Mouse (Mus musculus): ENCODE results near the gene Samm50.
A peak's percentile ranks its signal among the peaks of the same experiment; 100 is the strongest.
"Not testable (repeated sequence)": the region's sequence is repeated elsewhere in the genome, so short reads cannot be mapped to it uniquely, and the experiment has no call there.

The Samm50 gene

GRCm38 (mm10) chr15:84192058-84192791 lies at the start of gene Samm50:
TSS of gene Samm50 (plus strand) at chr15:84192241.
- DNase-seq (ENCODE audit: low read depth, low spot score): peak; percentile 88

GRCm38 (mm10) chr15:84156158-84156557 lies 35.9 kb upstream of the Samm50 start:
- no peak for DNase-seq (ENCODE audit: low read depth, low spot score)

DNA sequence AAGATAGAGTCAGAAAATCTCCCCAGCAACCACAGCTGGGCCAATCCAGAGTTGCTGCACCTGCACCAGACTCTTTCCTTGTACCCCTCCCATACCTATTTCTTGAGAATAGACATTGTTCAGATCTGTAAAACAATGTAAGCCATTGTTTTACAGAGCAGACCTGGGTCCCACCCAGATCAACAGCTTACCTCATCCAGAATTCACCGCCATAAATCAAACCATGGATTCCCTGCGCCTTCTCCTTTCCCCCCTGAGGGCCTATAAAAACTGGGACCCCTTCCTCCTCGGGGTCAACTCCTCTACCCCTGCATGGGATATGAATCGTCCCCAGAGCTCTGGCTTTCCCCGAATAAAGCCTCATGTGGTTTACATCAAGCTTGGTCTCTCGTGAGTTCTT lies 34.5 kb upstream of the Samm50 start:
- DNase-seq (ENCODE audit: low read depth, low spot score): not testable (repeated sequence)

GRCm38 (mm10) chr15:84161871-84162270 lies 30.2 kb upstream of the Samm50 start:
- DNase-seq (ENCODE audit: low read depth, low spot score): no peak

GRCm38 (mm10) chr15:84166818-84167217 lies 25.2 kb upstream of the Samm50 start:
- no peak for DNase-seq (ENCODE audit: low read depth, low spot score)

- DNase-seq (ENCODE audit: low read depth, low spot score): peak; percentile 95
These were observed 24.4 kb upstream of the Samm50 start, which contains the start of gene Pnpla3 for GRCm38 (mm10) chr15:84167600-84167999. TSS of gene Pnpla3 (plus strand) at chr15:84167837.

DNA sequence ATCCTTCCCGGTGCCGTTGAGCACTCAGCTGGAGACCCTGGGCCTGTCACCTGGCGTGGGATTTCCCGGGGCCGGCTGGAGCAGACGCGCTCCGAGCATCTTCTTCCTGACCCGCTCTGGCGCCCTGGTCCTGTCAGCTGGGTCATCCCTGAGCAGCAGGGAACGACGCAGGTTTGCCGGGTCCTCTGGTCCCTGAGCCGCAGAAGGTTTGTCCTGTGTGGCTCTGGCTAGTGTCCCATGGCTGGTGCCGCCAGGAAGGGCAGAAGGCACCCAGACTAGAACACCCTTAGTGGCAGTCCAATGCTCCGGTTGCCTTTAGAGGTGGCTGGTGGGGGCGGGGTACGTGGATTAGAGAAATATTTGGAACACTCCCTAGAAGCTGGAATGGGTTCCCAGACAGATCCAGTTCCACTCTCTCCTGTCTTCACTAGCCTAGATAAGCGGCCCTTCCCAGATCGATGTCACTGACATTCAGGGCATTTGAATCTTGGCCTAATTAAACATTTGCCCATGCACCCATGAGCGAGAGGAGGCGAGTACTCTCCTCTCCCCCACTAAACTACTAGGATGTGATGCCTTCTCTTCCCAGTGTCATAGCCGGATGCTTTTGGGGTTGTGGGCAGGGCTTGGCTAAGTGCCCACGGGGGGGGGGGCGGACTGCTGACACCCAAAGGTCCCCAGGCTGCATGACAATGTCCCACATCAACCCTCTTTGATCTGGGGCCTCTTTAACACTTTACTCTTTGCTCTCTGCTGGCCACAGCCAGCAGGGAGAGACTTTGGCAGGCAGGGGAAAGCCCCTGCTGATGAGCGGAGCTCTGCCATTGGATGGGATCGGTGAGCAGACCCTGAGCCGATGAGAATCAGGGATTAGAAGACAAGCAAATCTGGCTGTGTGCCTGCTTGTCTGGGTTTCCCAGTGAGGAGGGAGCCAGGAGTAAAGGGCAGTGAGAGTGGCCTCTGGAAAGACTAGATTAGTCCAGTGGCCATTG lies 23.6 kb upstream of the Samm50 start:
- DNase-seq (ENCODE audit: low read depth, low spot score): peak; percentile 84

DNA sequence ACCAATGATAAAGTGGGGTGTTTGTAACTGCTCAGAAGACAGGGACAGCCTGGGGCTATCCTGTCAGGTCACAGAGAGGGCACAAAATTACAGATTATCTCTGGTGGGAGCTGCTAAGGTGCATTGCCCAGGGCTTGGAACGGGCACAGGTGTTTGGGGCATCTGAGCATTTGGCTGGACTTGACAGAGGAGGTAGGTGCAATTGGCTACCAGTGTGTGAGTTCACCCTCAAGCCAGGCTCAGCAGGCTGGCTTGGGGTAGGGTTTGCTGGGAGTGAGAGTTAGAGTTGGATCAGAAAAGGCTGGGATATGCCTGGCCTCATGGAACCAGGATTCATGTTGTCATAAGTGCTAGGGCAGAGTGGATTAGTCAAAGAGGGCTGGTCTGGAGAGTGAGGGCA lies 22.5 kb upstream of the Samm50 start:
- no peak for DNase-seq (ENCODE audit: low read depth, low spot score)

DNA sequence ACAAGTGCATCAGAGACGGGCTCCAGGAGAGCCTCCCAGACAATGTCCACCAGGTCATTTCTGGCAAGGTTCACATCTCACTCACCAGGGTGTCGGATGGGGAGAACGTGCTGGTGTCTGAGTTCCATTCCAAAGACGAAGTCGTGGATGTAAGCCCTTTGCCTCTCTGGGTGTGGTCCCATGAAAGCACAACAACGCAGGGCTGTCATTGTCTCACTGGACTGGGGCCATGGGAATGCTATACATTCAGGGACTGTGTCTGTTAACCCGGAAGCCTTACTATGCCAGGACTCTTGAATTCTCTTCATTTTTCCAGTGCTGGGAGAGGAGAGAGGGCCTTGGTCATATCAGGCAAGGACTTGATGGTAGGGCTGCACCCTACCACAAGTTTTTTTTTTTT lies 20.9 kb upstream of the Samm50 start:
- DNase-seq (ENCODE audit: low read depth, low spot score): no peak

DNA sequence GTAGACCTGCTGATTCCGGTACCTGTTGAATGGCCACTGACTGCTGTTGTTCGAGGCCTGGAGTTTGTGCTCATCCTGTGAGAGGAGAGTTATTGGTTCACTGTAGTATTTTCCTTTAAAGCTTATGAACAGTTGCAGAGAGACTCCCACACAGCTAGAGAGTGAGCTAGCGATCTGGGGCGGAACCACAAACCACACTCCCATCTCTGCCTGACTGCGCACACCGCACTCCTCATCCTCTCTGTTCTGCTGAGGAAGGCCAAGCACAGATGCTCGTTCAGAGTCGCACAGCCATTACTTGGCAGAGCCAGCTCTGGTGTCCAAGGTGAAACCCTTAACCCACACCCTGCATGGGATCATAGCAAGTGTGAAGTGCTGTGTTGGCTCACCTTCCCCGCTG lies 13.3 kb upstream of the Samm50 start:
- no peak for DNase-seq (ENCODE audit: low read depth, low spot score)

DNA sequence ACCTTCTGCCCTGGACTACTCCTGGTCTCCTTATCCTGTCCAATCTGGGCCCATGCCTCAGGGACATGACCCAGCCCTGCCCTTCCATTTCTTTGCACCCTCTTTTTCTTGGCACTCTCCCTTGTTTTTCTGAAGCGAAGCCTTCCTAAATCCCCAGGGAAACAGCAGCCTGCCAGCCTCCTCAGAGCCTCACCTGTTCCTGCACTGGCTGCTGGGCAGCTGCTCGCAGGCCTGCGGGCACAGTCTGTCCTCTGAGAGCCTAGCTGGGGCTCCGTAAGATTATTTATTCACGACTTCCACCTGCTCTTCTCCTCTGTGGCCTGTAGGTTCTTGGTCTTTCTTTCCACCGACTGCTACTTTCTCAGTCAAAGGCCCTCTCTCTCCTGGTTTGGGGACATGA lies 10.0 kb upstream of the Samm50 start:
- DNase-seq (ENCODE audit: low read depth, low spot score): no peak

DNA sequence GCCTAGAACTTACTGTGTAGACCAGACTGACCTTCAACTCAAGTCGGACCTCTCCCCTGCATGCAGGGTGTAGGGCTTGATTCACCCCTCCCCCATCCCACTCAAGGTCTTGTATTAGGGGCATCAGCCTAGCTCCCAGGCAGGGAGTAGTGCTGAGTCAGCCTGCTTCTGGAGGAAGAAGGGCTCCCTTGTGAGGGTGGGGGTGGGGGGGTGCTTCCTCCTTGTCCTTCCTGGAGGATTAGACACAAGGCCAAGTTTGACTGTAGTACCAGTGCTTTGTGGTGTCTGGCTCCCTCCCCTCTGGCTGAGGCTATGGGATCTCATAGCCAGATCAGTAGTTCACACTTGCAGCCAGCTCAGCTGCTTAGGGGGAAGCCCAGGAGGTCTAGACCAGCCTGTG lies 8.1 kb upstream of the Samm50 start:
- DNase-seq (ENCODE audit: low read depth, low spot score): no peak

DNA sequence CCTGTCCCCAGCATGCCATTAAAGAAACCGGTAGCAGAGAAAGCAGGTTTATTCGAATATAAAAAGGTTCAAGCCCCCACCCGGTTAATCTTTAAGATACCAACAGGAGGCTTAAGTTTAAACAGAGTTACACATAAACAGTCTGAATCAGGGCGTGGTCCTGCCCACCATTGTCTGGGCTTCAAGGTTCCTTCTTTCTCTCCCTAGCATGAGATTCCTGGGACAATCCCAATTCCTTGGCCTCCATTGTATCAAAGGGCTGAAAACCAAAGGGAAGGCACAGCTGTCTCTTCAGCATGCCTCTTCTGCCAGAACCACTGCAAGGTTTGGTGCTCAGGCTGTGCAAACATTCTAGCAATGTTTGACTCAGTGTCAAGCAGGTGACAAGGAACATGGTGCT lies 5.8 kb upstream of the Samm50 start:
- DNase-seq (ENCODE audit: low read depth, low spot score): no peak

GRCm38 (mm10) chr15:84188887-84189530 lies 3.0 kb upstream of the Samm50 start:
- DNase-seq (ENCODE audit: low read depth, low spot score): no peak

- no peak for DNase-seq (ENCODE audit: low read depth, low spot score)
These were observed 2.2 kb upstream of the Samm50 start for GRCm38 (mm10) chr15:84189881-84190280.

- DNase-seq (ENCODE audit: low read depth, low spot score): no peak
These were observed 350 bp upstream of the Samm50 start for GRCm38 (mm10) chr15:84191724-84192057.

DNA sequence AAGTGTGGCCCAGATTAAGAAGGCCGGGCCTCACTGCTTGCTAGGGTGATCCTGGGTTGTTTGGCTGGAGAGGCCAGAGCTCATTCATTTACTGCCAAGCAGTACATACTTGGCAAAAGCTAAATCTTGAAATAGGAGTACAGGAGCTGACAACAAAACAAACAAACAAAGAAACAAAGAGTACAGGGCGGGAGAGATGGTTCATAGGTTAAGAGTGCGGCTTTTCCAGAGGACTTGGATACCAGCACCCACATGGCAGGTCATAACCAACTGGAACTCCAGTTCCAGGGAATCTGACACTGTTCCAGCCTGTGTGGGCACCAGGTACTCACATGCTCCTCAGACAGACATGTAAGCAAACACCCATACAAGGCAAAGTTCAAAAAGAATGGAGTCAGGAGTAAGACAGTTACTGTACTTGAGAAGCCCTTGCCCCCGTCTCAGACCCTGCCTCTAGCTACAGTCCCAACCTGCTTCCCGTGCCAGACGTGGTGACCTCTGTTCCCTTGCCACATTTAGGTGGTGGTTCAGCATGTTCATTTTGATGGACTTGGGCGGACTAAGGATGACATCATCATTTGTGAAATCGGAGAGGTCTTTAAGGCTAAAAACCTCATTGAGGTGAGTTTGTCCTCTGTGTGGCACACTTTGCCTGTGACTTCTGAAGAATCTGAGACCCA lies 4.6 kb downstream of the Samm50 start:
- DNase-seq (ENCODE audit: low read depth, low spot score): no peak

DNA sequence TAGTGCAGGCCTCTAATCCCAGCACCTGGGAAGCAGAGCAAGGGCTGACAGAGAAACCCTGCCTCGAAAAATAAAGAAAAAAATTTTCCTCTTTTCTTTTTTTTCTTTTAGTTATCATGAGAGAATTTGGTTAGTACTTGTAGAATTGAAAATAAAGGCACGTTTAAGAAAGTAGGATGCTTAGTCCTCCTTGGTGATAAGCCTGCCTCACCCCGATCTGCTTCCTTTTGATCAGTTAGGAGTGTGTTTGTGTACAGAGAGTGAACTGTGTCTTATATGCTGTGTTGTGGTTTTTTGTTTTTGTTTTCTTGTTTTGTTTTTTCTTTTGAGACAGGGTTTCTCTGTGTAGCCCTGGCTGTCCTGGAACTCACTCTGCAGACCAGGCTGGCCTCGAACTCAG lies 15.3 kb downstream of the Samm50 start:
- no peak for DNase-seq (ENCODE audit: low read depth, low spot score)

DNA sequence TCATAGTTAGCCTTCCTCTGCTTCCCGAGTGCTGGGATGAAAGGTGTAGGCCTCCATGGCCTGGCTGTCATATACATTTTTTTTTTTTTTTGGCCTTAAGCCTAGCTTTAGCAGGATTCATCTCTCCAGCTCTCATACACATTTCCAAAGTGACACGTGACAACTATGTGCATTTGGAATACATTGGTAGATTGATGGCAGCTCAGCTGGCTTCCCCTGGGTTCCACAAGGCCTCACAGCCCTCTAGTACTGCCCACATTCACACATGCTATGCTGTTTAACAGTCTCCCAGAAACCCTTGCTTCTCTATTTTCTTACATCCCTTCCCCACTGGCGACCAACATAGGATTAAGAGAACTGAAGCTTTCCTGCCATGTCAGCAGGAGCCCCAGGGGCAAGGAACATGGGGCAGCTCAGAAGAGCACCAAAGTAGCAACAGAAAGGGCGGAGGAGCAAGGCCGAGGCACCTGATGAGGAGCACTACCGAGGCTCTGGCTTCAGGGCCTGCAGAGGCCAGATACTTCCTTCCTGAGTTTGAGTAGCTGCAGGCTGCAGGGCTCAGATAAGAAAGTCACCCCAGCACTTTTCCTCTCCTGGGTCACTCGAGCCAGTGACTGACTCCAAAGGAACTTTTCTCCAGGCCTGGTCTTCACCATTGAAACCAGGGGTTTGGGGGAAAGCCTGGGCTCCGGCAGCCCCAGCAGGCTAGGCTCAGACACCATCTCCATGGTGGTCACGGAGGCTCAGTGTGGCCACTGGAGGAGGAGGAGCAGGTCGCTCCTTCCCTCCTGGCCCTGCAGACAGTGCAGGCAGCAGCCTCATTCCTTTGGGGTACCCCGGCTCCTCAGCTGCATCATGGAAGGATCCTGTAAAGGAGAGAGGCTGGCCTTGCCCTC lies 17.7 kb downstream of the Samm50 start:
- DNase-seq (ENCODE audit: low read depth, low spot score): no peak

GRCm38 (mm10) chr15:84210461-84210860 lies 18.4 kb downstream of the Samm50 start:
- DNase-seq (ENCODE audit: low read depth, low spot score): no peak

DNA sequence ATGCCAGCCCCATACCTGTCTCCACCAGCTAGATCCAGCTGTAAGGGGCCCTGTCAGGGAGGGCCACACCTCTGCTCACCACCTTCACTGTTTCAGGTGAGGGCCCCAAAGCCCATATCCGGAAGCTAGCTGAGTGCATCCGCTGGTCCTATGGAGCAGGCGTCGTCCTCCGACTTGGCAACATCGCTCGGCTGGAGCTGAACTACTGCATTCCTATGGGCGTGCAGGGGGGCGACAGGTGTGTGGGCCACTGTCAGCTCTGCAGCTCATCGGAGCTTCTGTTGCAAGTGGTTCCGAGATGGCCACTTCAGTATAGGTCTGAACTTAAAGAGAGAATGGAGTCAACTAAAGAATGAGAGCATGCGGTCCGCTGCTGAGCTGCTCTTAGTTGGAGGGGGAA lies 18.9 kb downstream of the Samm50 start:
- DNase-seq (ENCODE audit: low read depth, low spot score): no peak
